Mouse (Mus musculus): ENCODE results near the gene Smarcd1. TPM values are rescaled to one million over a fixed set of nuclear protein-coding genes. Genes with fewer than 3 reads are reported as not detected.
"Not testable (repeated sequence)": the region's sequence is repeated elsewhere in the genome, so short reads cannot be mapped to it uniquely, and the experiment has no call there.

Smarcd1 gene
- total and polyA plus RNA-seq, 2 experiments = 2.0 to 8.5 TPM

- no peaks in the 10 kb centered on the region for H3K36me3 ChIP-seq (ENCODE audit: control insufficient read depth, insufficient read depth, low read length)
- 0 out of 2 replicates have a peak, but pooled peaks cover 3% of the 10 kb centered on the region for H3K79me2 ChIP-seq (ENCODE audit: control insufficient read depth, insufficient read depth, low read length)
- no peak overlapping the region for H3K4me3 ChIP-seq (ENCODE audit: insufficient read depth, low read depth, low read length)
- WGBS = 66% methylated on average over 18 of the region's 18 CpGs
- no peak for TF ChIP-seq CTCF (IDR thresholded peaks at IDR 0.05; ENCODE audit: low read depth, low read length)
- TF ChIP-seq POLR2A (IDR thresholded peaks at IDR 0.05; ENCODE audit: extremely low read depth, insufficient read depth, low read length) = no peak
- no peak overlapping the region for H3K27ac ChIP-seq (replicated peaks; ENCODE audit: insufficient read depth, low read depth, low read length)
- no peaks in the 10 kb centered on the region for H3K27me3 ChIP-seq (ENCODE audit: control insufficient read depth, insufficient read depth, low read length)
- peaks cover 6% of the 10 kb centered on the region; the same call in 1 of the 2 replicates for H3K4me1 ChIP-seq (ENCODE audit: control insufficient read depth, insufficient read depth, low read length)
- no peak for DNase-seq (ENCODE audit: extremely low read depth, low read depth, low spot score)
- H3K9ac ChIP-seq (ENCODE audit: low read depth, low read length) = no peak overlapping the region
These were observed 1.5 kb upstream of the Smarcd1 start for GRCm38 (mm10) chr15:99700219-99701106.

- 37% methylated on average over 16 of the region's 16 CpGs for WGBS
- not testable (repeated sequence) for H3K27ac ChIP-seq (replicated peaks; ENCODE audit: insufficient read depth, low read depth, low read length); H3K79me2 ChIP-seq (ENCODE audit: control insufficient read depth, insufficient read depth, low read length); H3K4me1 ChIP-seq (ENCODE audit: control insufficient read depth, insufficient read depth, low read length); DNase-seq (ENCODE audit: extremely low read depth, low read depth, low spot score); H3K9ac ChIP-seq (ENCODE audit: low read depth, low read length); H3K27me3 ChIP-seq (ENCODE audit: control insufficient read depth, insufficient read depth, low read length); H3K36me3 ChIP-seq (ENCODE audit: control insufficient read depth, insufficient read depth, low read length)
- peak overlapping the region; percentile 67 for H3K4me3 ChIP-seq (ENCODE audit: insufficient read depth, low read depth, low read length)
These were observed 310 bp upstream of the Smarcd1 start for GRCm38 (mm10) chr15:99701640-99701998.

GRCm38 (mm10) chr15:99703104-99703503 is 1.2 kb downstream of the Smarcd1 start:
- Histone ChIP-seq H3K27ac (replicated peaks; ENCODE audit: insufficient read depth, low read depth, low read length) (no peak overlapping the region), H3K4me3 (ENCODE audit: insufficient read depth, low read depth, low read length) (no peak overlapping the region), H3K9ac (ENCODE audit: low read depth, low read length) (no peak overlapping the region), H3K4me1 (ENCODE audit: control insufficient read depth, insufficient read depth, low read length) (peaks cover 6% of the 10 kb centered on the region; the same call in 1 of the 2 replicates), H3K79me2 (ENCODE audit: control insufficient read depth, insufficient read depth, low read length) (0 out of 2 replicates have a peak, but pooled peaks cover 3% of the 10 kb centered on the region), H3K36me3 (ENCODE audit: control insufficient read depth, insufficient read depth, low read length) (peaks cover 4% of the 10 kb centered on the region; the same call in 1 of the 2 replicates), H3K27me3 (ENCODE audit: control insufficient read depth, insufficient read depth, low read length) (no peaks in the 10 kb centered on the region)
- DNase-seq (ENCODE audit: extremely low read depth, low read depth, low spot score) = no peak
- 90% methylated on average over 9 of the region's 9 CpGs for WGBS
- no peak for TF ChIP-seq CTCF (IDR thresholded peaks at IDR 0.05; ENCODE audit: low read depth, low read length)
- no peak for TF ChIP-seq POLR2A (IDR thresholded peaks at IDR 0.05; ENCODE audit: extremely low read depth, insufficient read depth, low read length)

- TF ChIP-seq POLR2A (IDR thresholded peaks at IDR 0.05; ENCODE audit: extremely low read depth, insufficient read depth, low read length) (no peak), CTCF (IDR thresholded peaks at IDR 0.05; ENCODE audit: low read depth, low read length) (no peak)
- 0 out of 2 replicates have a peak, but pooled peaks cover 3% of the 10 kb centered on the region for H3K79me2 ChIP-seq (ENCODE audit: control insufficient read depth, insufficient read depth, low read length)
- H3K36me3 ChIP-seq (ENCODE audit: control insufficient read depth, insufficient read depth, low read length) = peaks cover 4% of the 10 kb centered on the region; the same call in 1 of the 2 replicates
- H3K27ac ChIP-seq (replicated peaks; ENCODE audit: insufficient read depth, low read depth, low read length) = no peak overlapping the region
- no peaks in the 10 kb centered on the region for H3K27me3 ChIP-seq (ENCODE audit: control insufficient read depth, insufficient read depth, low read length)
- no peak overlapping the region for H3K4me3 ChIP-seq (ENCODE audit: insufficient read depth, low read depth, low read length)
- H3K9ac ChIP-seq (ENCODE audit: low read depth, low read length) = no peak overlapping the region
- 86% methylated on average over 5 of the region's 5 CpGs for WGBS
- H3K4me1 ChIP-seq (ENCODE audit: control insufficient read depth, insufficient read depth, low read length) = peaks cover 6% of the 10 kb centered on the region; the same call in 1 of the 2 replicates
- DNase-seq (ENCODE audit: extremely low read depth, low read depth, low spot score) = no peak
These were observed 1.7 kb downstream of the Smarcd1 start for GRCm38 (mm10) chr15:99703676-99704040.

- Histone ChIP-seq H3K79me2 (ENCODE audit: control insufficient read depth, insufficient read depth, low read length) (0 out of 2 replicates have a peak, but pooled peaks cover 3% of the 10 kb centered on the region), H3K36me3 (ENCODE audit: control insufficient read depth, insufficient read depth, low read length) (peaks cover 4% of the 10 kb centered on the region; the same call in 1 of the 2 replicates), H3K9ac (ENCODE audit: low read depth, low read length) (no peak overlapping the region), H3K27me3 (ENCODE audit: control insufficient read depth, insufficient read depth, low read length) (no peaks in the 10 kb centered on the region), H3K27ac (replicated peaks; ENCODE audit: insufficient read depth, low read depth, low read length) (no peak overlapping the region), H3K4me3 (ENCODE audit: insufficient read depth, low read depth, low read length) (no peak overlapping the region), H3K4me1 (ENCODE audit: control insufficient read depth, insufficient read depth, low read length) (peaks cover 6% of the 10 kb centered on the region; the same call in 1 of the 2 replicates)
- TF ChIP-seq CTCF (IDR thresholded peaks at IDR 0.05; ENCODE audit: low read depth, low read length) = no peak
- DNase-seq (ENCODE audit: extremely low read depth, low read depth, low spot score) = peak; percentile 55
- WGBS = 62% methylated on average over 23 of the region's 23 CpGs
These were observed 2.2 kb downstream of the Smarcd1 start for GRCm38 (mm10) chr15:99704041-99704681.
